Mouse (Mus musculus): ENCODE measurements at regions not wholly inside any gene's neighbourhood (a gene's known extent, or its start where the extent isn't known, plus 50 kb on each side); places are given as distances from the start of the nearest gene placed in this dataset.

DNA sequence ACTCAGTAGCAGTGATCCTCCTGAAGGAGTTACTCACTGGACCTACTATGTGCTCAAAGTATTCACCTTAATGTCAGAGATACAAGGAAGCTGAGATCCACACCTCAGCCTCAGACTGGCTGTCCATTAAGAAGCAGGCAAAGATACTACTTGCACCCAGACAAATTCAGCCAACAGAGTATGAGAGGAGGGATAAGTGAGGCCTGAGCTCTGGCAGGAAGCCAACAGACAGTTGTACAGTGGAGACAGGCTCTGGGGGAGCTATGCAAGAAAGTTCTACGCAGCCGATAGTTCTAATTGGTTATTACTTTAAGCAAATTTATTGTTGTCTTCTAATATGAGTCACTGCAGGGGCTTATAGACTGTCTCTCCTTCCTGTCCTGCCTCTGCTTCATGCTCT is 152.2 kb upstream of the Mgmt start:
- TF ChIP-seq CTCF (conservative IDR thresholded peaks at IDR 0.05; ENCODE audit: insufficient read depth, insufficient read length, low read depth, low read length): no peak
- no peak for TF ChIP-seq POLR2A (IDR thresholded peaks at IDR 0.05; ENCODE audit: low read depth, low read length)
